In genomic region chr3:139033179-139033578, GRCm38 (mm10) we compare ENCODE assay signal across 23 mouse cellular contexts.
"Had no signal": no experiment of that assay in that cellular context is flagged by ENCODE, and none has a peak within 500 bp of the region (broad histone marks: within the 10 kb centered on the region; RNA-seq: fewer than 3 reads in every experiment).

No protein-coding gene starts in this region.

- H3K4me1 ChIP-seq: intestine, embryonic 15.5 days; kidney, embryonic 15.5 days; limb, embryonic 13.5 days; liver, embryonic 15.5 days; neural tube, embryonic 12.5 days; neural tube, embryonic 15.5 days had no signal

- DNase-seq: kidney, adult 11 months; kidney, adult 8-10 months; kidney, postnatal 10 days; kidney, postnatal 4 days; layer of hippocampus, adult 9-11 months; layer of hippocampus, postnatal 36 days; liver; lung, adult 2 months; lung, postnatal 14 days; midbrain, embryonic 14.5 days; right cerebral cortex, postnatal 25 days; spleen, adult 18-20 months; thymus, postnatal 25 days had no signal

- H3K9me3 ChIP-seq: intestine, embryonic 15.5 days; kidney, embryonic 15.5 days; limb, embryonic 13.5 days; liver, embryonic 12.5 days; liver, embryonic 15.5 days; neural tube, embryonic 12.5 days; neural tube, embryonic 15.5 days had no signal

- H3K9ac ChIP-seq: intestine, embryonic 15.5 days; kidney, embryonic 15.5 days; limb, embryonic 13.5 days; liver, embryonic 12.5 days; liver, embryonic 15.5 days; neural tube, embryonic 12.5 days; neural tube, embryonic 15.5 days had no signal

- H3K27me3 ChIP-seq: intestine, embryonic 15.5 days; kidney, embryonic 15.5 days; limb, embryonic 13.5 days; liver, embryonic 12.5 days; liver, embryonic 15.5 days; neural tube, embryonic 12.5 days; neural tube, embryonic 15.5 days had no signal

- H3K4me3 ChIP-seq: intestine, embryonic 15.5 days; kidney, embryonic 15.5 days; layer of hippocampus, adult 2 months; left cerebral cortex, adult 2 months; limb, embryonic 13.5 days; liver, embryonic 12.5 days; liver, embryonic 15.5 days; neural tube, embryonic 12.5 days; neural tube, embryonic 15.5 days had no signal

- H3K36me3 ChIP-seq: liver, embryonic 15.5 days had no signal

- H3K27ac ChIP-seq: intestine, embryonic 15.5 days; kidney, embryonic 15.5 days; layer of hippocampus, adult 2 months; left cerebral cortex, adult 2 months; limb, embryonic 13.5 days; liver, embryonic 12.5 days; liver, embryonic 15.5 days; neural tube, embryonic 12.5 days; neural tube, embryonic 15.5 days had no signal

- H3K4me2 ChIP-seq: intestine, embryonic 15.5 days; kidney, embryonic 15.5 days; limb, embryonic 13.5 days; liver, embryonic 12.5 days; liver, embryonic 15.5 days; midbrain, embryonic 11.5 days; neural tube, embryonic 12.5 days; neural tube, embryonic 15.5 days had no signal

- ATAC-seq: intestine, embryonic 15.5 days; liver, embryonic 12.5 days had no signal
